Mouse (Mus musculus) regulatory T cell (primary cell): Measurements from ENCODE around the gene Dhx8.

ENCODE experiments used
- in situ Hi-C: fragments of 300-600 bp; cut with MboI, MseI; formaldehyde crosslinking; loops from one replicate; pipeline ENCODE4 v1.15.1; 2025; ENCODE audit warnings: high pct_unique_total_duplicates

Gene Dhx8

GRCm38 (mm10) chr11:101798083-101798482 lies 65.4 kb downstream of the Dhx8 start:
- in situ Hi-C loops: loop anchor here (10.0 kb wide), 1 partner anchor 717 kb away; no protein-coding TSS in a partner anchor

- in situ Hi-C loops: no loop called here
These were observed 68.7 kb downstream of the Dhx8 start for GRCm38 (mm10) chr11:101801386-101801785.

- in situ Hi-C loops: no loop called here
These were observed 72.5 kb downstream of the Dhx8 start for GRCm38 (mm10) chr11:101805113-101805704.

GRCm38 (mm10) chr11:101806741-101807140 lies 74.0 kb downstream of the Dhx8 start:
- in situ Hi-C loops: no loop called here

GRCm38 (mm10) chr11:101807266-101807665 lies 74.5 kb downstream of the Dhx8 start:
- in situ Hi-C loops: no loop called here

GRCm38 (mm10) chr11:101809060-101809828 lies 76.5 kb downstream of the Dhx8 start:
- in situ Hi-C loops: no loop called here

GRCm38 (mm10) chr11:101813259-101813658 lies 80.5 kb downstream of the Dhx8 start:
- in situ Hi-C loops: no loop called here

GRCm38 (mm10) chr11:101814375-101815102 lies 81.8 kb downstream of the Dhx8 start:
- in situ Hi-C loops: no loop called here

GRCm38 (mm10) chr11:101815103-101816085 lies 82.7 kb downstream of the Dhx8 start:
- in situ Hi-C loops: no loop called here
